Mouse (Mus musculus) liver, embryonic 16.5 days (tissue): Measurements from ENCODE around the gene D630003M21Rik. TPM values are rescaled to one million over a fixed set of nuclear protein-coding genes. Genes with fewer than 3 reads are reported as not detected.
A peak's percentile ranks its signal among the peaks of the same experiment; 100 is the strongest.

Source experiments
- ATAC-seq: fragments of 200-750 bp; cut with Nextera tagmentation; 2 replicates; pipeline ENCODE4 v1.8.0; 2017; ENCODE audit warnings: low read depth, mild to moderate bottlenecking, moderate number of reproducible peaks, moderate library complexity
- H3K27ac ChIP-seq: fragments of 300-500 bp; sonication (generic); 2 replicates; pipeline ENCODE4 v1.5.1; 2014; ENCODE audit warnings: mild to moderate bottlenecking, low read length
- H3K27me3 ChIP-seq: fragments of 300-500 bp; sonication (generic); 2 replicates; pipeline ENCODE4 v1.6.1; 2014; ENCODE audit warnings: low read depth, low read length, mixed read lengths; ENCODE audit not compliant: control insufficient read depth, insufficient read depth
- H3K36me3 ChIP-seq: fragments of 300-500 bp; sonication (generic); 2 replicates; pipeline ENCODE4 v1.6.1; 2014; ENCODE audit warnings: mild to moderate bottlenecking; ENCODE audit not compliant: control insufficient read depth, insufficient read depth
- H3K4me1 ChIP-seq: fragments of 300-500 bp; sonication (generic); 2 replicates; pipeline ENCODE4 v1.6.1; 2014; ENCODE audit warnings: low read depth, low read length, mixed read lengths; ENCODE audit not compliant: control insufficient read depth
- H3K4me2 ChIP-seq: fragments of 300-500 bp; sonication (generic); 2 replicates; pipeline ENCODE4 v1.6.1; 2014; ENCODE audit warnings: low read depth, low read length, mixed read lengths
- H3K4me3 ChIP-seq: fragments of 300-500 bp; sonication (generic); 2 replicates; pipeline ENCODE4 v1.5.1; 2014; ENCODE audit warnings: low read depth, mild to moderate bottlenecking, low read length
- H3K9ac ChIP-seq: fragments of 300-500 bp; sonication (generic); 2 replicates; pipeline ENCODE4 v1.6.1; 2014; ENCODE audit warnings: low read depth, low read length
- H3K9me3 ChIP-seq: fragments of 300-500 bp; sonication (generic); replicated peaks from 2 replicates; pipeline ENCODE4 v1.6.1; 2016; ENCODE audit warnings: low read length; ENCODE audit not compliant: control insufficient read depth
- WGBS: fragments of 180-500 bp; shearing (Covaris S2); extraction: QIAGEN DNeasy Blood & Tissue Kit; methylation state at CpG from one replicate; pipeline ENCODE4 v1.1.7; 2014; ENCODE audit not compliant: insufficient replicate concordance; 5-methylcytosine and 5-hydroxymethylcytosine counted together
- polyA plus RNA-seq: library from polyadenylated mRNA; unstranded; fragments of >200 nt; fragmentation: Nextera tagmentation; extraction: Ambion mirVana; gene quantifications from 2 replicates; pipeline ENCODE4 v1.2.1, GENCODE M21; 2015

D630003M21Rik gene
- polyA plus RNA-seq, 1 experiment from 2014 or later: 0.78 TPM

- H3K4me1 ChIP-seq: peaks cover 30% of the 10 kb centered on the region
- ATAC-seq: no peak
- 89% methylated on average over 3 of the region's 3 CpGs for WGBS
- H3K9ac ChIP-seq: no peak overlapping the region
- no peak overlapping the region for H3K27ac ChIP-seq
- no peaks in the 10 kb centered on the region for H3K27me3 ChIP-seq
- no peak overlapping the region for H3K4me3 ChIP-seq
- no peak overlapping the region for H3K4me2 ChIP-seq
- no peaks in the 10 kb centered on the region for H3K36me3 ChIP-seq
- H3K9me3 ChIP-seq: peaks cover 2% of the 10 kb centered on the region; the same call in 1 of the 2 replicates
Observed at GRCm38 (mm10) chr2:158151077-158151476, 77.9 kb downstream of the D630003M21Rik start.

- WGBS: 83% methylated on average over 8 of the region's 8 CpGs
- H3K4me1 ChIP-seq: peaks cover 35% of the 10 kb centered on the region
Observed at GRCm38 (mm10) chr2:158146971-158147370, 82.1 kb downstream of the D630003M21Rik start.

GRCm38 (mm10) chr2:158146223-158146622 is 82.8 kb downstream of the D630003M21Rik start, which contains the start of gene Tgm2:
Gene Tgm2 (minus strand): TSS chr2:158146436.
- H3K9ac ChIP-seq: peak within 1 kb of the TSS; percentile 93
- peak within 1 kb of the TSS; percentile 61 for H3K4me2 ChIP-seq
- under 1% methylated on average over 33 of the region's 33 CpGs for WGBS
- peaks cover 6% of the 10 kb centered on the region for H3K36me3 ChIP-seq
- H3K4me1 ChIP-seq: peaks cover 42% of the 10 kb centered on the region
- peak; percentile 69 for ATAC-seq
- peaks cover 2% of the 10 kb centered on the region; the same call in 1 of the 2 replicates for H3K9me3 ChIP-seq
- peak within 1 kb of the TSS; percentile 85 for H3K4me3 ChIP-seq
- no peaks in the 10 kb centered on the region for H3K27me3 ChIP-seq
- peak within 1 kb of the TSS; percentile 79 for H3K27ac ChIP-seq

More at GRCm38 (mm10) chr2:158146971-158147370, 82.1 kb downstream of the D630003M21Rik start:
- no peak overlapping the region for H3K4me2 ChIP-seq
- ATAC-seq: no peak
- H3K27me3 ChIP-seq: no peaks in the 10 kb centered on the region
- no peak overlapping the region for H3K9ac ChIP-seq
- no peak overlapping the region for H3K27ac ChIP-seq
- no peak overlapping the region for H3K4me3 ChIP-seq
- H3K9me3 ChIP-seq: peaks cover 2% of the 10 kb centered on the region; the same call in 1 of the 2 replicates
- no peaks in the 10 kb centered on the region for H3K36me3 ChIP-seq

GRCm38 (mm10) chr2:158145528-158146065 is 83.4 kb downstream of the D630003M21Rik start:
- 51% methylated on average over 5 of the region's 5 CpGs for WGBS
- ATAC-seq: no peak
- Histone ChIP-seq H3K27me3 (no peaks in the 10 kb centered on the region), H3K4me1 (peaks cover 49% of the 10 kb centered on the region), H3K9me3 (no peaks in the 10 kb centered on the region), H3K9ac (peak overlapping the region; percentile 93), H3K4me3 (peak overlapping the region; percentile 85), H3K4me2 (peak overlapping the region; percentile 61), H3K27ac (peak overlapping the region; percentile 79), H3K36me3 (peaks cover 12% of the 10 kb centered on the region)

- Histone ChIP-seq H3K36me3 (peaks cover 19% of the 10 kb centered on the region), H3K27ac (peak overlapping the region; percentile 79), H3K9me3 (no peaks in the 10 kb centered on the region), H3K4me1 (peaks cover 55% of the 10 kb centered on the region), H3K9ac (peak overlapping the region; percentile 93), H3K27me3 (no peaks in the 10 kb centered on the region), H3K4me3 (peak overlapping the region; percentile 85), H3K4me2 (peak overlapping the region; percentile 61)
- 63% methylated on average over 6 of the region's 6 CpGs for WGBS
- ATAC-seq: no peak
Observed at GRCm38 (mm10) chr2:158144750-158145527, 84.1 kb downstream of the D630003M21Rik start.

- Histone ChIP-seq H3K27me3 (no peaks in the 10 kb centered on the region), H3K9me3 (no peaks in the 10 kb centered on the region), H3K36me3 (peaks cover 26% of the 10 kb centered on the region), H3K27ac (peak overlapping the region; percentile 79), H3K4me2 (peak overlapping the region; percentile 61), H3K4me1 (peaks cover 62% of the 10 kb centered on the region), H3K4me3 (peak overlapping the region; percentile 85), H3K9ac (peak overlapping the region; percentile 93)
- ATAC-seq: peak; percentile 20
- whole genome bisulfite sequencing: 40% methylated on average over 8 of the region's 8 CpGs
Observed at GRCm38 (mm10) chr2:158144263-158144662, 84.8 kb downstream of the D630003M21Rik start.

- Histone ChIP-seq H3K4me2 (peak overlapping the region; percentile 61), H3K4me1 (peaks cover 63% of the 10 kb centered on the region), H3K9ac (peak overlapping the region; percentile 93), H3K9me3 (no peaks in the 10 kb centered on the region), H3K27me3 (no peaks in the 10 kb centered on the region), H3K27ac (peak overlapping the region; percentile 97), H3K4me3 (peak overlapping the region; percentile 85), H3K36me3 (peaks cover 30% of the 10 kb centered on the region)
- no peak for ATAC-seq
- WGBS: 63% methylated on average over 3 of the region's 3 CpGs
Observed at GRCm38 (mm10) chr2:158143816-158144215, 85.2 kb downstream of the D630003M21Rik start.

GRCm38 (mm10) chr2:158142981-158143380 is 86.0 kb downstream of the D630003M21Rik start:
- Histone ChIP-seq H3K9ac (peak overlapping the region; percentile 69), H3K36me3 (peaks cover 38% of the 10 kb centered on the region), H3K4me2 (peak overlapping the region; percentile 61), H3K27ac (peak overlapping the region; percentile 97), H3K9me3 (no peaks in the 10 kb centered on the region), H3K27me3 (no peaks in the 10 kb centered on the region), H3K4me3 (peak overlapping the region; percentile 85), H3K4me1 (peaks cover 61% of the 10 kb centered on the region)
- no peak for ATAC-seq
- 65% methylated on average over 18 of the region's 18 CpGs for WGBS
